Mouse (Mus musculus) cerebellum, postnatal 36 days (tissue): Measurements from ENCODE around the gene Hoxc5.

Source experiments
- DNase-seq, 2 experiments: peaks; one replicate each; pipeline ENCODE4 v3.0.0; 2021 to 2022; ENCODE audit warnings: mixed read lengths in 2 of 2

Gene Hoxc5

GRCm38 (mm10) chr15:103038701-103039480 is 71.6 kb downstream of the Hoxc5 start:
- no peak for DNase-seq

DNA sequence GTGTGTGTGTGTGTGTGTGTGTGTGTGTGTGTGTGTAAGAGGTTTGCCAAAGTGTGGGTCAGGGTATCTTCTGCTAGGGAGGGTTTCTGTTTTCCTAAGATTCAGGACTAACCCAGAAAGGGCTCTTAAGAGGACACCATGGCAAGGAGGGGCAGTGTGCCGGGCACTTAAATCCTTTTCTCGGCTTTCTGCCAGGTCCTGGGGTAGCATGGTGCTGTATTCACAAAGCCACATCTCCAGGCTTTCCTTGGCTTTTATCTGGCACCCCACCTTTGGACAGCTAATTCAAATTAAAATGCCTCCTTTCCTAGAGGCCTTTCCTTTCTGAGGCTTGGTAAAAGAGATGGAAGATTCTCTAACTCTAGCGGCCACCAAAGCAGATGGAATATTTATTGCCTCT is 72.4 kb downstream of the Hoxc5 start:
- DNase-seq, result no peak

DNA sequence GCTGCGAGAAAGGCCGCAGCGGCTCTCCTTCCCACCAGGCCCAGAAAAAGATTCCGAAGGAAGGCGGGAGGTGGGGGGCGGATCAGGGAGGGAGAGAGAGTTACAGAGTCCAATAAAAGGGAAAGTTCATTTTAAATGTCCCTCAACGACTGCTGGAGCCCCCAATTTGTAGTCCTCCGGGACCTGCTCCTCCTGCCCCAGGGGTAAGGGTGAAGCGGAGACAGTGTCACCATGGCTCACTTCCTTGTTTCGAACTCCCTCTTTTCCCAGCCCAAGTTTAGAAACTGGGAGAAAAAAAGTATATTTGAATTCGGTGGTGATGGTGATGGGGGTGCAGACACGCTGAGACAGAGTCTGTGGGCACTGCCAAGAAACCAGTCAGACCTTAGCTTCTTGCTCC is 73.4 kb downstream of the Hoxc5 start:
- no peak for DNase-seq

- no peak for DNase-seq
Observed at GRCm38 (mm10) chr15:103041613-103042012, 74.4 kb downstream of the Hoxc5 start.

GRCm38 (mm10) chr15:103042209-103042608 is 75.0 kb downstream of the Hoxc5 start:
- DNase-seq, result no peak

DNA sequence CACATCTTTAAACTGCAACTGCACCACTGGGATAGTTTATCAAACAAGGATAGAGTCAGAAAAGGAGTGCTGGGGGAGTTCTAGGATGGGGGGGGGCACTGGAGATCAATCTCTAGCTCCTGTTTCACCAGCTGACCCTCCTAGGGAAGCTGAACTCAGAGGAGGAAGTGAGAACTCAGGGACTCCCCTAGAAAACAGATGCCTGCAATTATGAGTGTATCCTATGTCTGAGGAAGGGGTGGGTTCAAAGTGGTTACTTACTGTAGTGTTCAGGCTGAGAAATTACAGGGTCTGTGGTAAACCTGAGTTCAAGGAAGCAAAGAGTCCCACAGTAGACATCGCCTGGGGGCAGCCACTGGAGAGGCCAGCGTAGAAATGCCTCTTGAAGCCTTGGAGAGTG is 84.4 kb downstream of the Hoxc5 start:
- no peak for DNase-seq

- no peak for DNase-seq
Observed at GRCm38 (mm10) chr15:103053210-103053609, 86.0 kb downstream of the Hoxc5 start.

DNA sequence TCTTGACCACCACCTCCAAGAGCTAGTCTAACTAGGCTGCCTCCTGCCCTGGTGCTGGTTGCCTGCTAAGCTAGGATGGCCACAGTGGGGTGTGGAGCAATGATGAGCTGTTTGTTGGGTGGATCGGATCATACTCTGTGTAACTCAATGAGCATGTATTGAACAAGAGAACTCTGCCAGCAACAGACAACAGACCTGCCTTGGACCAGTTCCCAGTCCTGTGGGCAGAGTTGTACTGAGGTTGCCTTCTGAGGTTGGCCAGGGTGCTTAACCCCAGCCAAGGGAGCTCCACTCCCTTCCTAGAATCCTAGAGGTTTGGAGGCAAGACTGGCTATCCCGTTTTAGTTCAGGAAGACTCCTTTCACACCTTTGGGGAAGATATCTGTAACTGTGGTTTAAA is 89.2 kb downstream of the Hoxc5 start:
- DNase-seq, result no peak

DNA sequence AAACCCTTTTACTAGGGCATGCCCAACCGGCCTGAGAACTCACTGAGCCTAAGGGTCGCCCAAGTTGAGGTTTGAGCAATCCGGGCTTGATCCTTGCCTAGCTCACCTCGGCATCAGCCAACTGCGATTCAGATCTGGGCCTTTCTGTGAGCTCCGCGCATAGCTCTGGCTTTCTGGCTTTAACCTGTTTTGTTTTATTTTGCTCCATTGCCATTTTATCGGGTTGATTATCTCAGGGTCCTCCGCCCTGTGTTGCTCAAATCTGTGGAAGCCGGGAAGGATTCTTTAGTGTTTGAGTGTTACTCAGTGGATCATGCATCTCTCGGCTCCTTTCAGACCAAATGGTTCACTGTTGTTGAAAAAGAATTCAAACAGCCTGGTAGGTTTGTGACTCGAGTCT is 91.5 kb downstream of the Hoxc5 start:
- no peak for DNase-seq

DNA sequence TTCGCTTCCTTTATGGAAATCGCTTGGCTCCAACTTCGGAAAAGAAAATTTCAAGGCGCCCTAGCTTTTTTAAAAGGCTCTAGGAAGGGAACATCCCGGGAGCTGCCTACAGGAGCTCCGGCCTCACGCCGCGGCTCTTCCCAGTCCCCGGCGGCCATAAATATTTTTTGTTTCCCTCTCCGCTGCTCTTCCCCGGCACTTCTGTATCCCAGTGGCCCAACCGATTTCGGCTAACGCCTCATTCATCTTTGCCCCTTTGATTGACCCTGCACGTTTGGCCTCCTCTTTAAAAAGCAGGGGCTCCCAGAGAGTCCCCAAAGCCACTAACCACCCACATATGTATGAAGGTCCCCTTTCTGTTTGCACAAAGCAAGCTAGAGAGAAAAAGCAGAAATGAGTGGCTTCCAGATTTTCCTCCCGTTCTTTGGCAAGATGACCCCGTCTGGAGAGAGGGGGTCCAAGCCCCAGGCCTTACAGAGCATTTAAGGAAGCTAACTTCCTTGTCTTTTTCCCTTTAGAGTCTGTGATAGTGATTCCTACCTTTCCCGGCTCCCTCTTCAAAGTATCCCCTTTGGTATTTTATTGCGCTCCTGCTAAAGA is 92.2 kb downstream of the Hoxc5 start:
- DNase-seq, result no peak

- no peak for DNase-seq
Observed at GRCm38 (mm10) chr15:103060021-103060340, 92.7 kb downstream of the Hoxc5 start.

GRCm38 (mm10) chr15:103060341-103061130 is 93.3 kb downstream of the Hoxc5 start:
- no peak for DNase-seq

- no peak for DNase-seq
Observed at GRCm38 (mm10) chr15:103061131-103061825, 94.0 kb downstream of the Hoxc5 start.

- no peak for DNase-seq
Observed at GRCm38 (mm10) chr15:103061988-103062387, 94.7 kb downstream of the Hoxc5 start.

- no peak for DNase-seq
Observed at GRCm38 (mm10) chr15:103065642-103066041, 98.4 kb downstream of the Hoxc5 start.
